Mouse (Mus musculus): ENCODE results near the gene Rps27rt. TPM values are rescaled to one million over a fixed set of nuclear protein-coding genes. Genes with fewer than 3 reads are reported as not detected.
"Not testable (repeated sequence)": the region's sequence is repeated elsewhere in the genome, so short reads cannot be mapped to it uniquely, and the experiment has no call there.

Gene Rps27rt
- polyA plus RNA-seq, 1 experiment: 150 TPM

DNA sequence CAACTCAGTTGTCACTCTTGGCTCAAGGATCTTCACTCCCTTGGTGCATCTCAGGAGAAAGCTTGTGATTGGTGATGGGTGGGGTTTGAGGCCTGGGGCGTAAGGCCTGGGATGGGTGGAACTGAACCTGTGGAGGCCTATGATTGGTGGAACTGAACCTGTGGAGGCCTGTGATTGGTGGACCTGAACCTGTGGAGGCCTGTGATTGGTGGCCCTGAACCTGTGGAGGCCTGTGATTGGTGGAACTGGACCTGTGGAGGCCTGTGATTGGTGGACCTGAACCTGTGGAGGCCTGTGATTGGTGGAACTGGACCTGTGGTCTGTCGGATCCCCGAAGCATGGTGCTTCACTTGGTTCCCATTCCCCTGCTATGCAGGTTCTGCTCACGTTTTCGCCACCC is 3.2 kb upstream of the Rps27rt start:
- DNase-seq (ENCODE audit: low read depth): no peak

DNA sequence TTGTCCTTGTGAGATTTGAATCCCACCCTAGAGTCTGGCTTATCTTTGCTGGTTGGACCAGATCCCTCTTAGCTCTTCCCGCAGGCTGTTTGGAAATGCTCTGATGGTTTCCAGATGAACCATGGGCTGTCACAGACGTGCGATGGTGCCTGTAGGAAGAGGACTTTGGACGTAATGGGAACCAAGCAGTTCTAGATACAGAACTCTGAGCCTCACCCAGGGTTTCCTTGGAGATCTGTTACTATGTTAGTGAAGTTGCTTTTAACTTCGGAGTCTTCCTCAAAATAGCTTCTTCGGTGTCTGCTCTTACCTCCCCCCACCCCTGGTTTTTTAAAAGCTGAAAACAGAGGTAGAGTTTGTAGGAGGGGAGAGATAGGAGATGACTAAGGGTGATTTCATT is 2.6 kb downstream of the Rps27rt start:
- no peak for DNase-seq (ENCODE audit: low read depth)

DNA sequence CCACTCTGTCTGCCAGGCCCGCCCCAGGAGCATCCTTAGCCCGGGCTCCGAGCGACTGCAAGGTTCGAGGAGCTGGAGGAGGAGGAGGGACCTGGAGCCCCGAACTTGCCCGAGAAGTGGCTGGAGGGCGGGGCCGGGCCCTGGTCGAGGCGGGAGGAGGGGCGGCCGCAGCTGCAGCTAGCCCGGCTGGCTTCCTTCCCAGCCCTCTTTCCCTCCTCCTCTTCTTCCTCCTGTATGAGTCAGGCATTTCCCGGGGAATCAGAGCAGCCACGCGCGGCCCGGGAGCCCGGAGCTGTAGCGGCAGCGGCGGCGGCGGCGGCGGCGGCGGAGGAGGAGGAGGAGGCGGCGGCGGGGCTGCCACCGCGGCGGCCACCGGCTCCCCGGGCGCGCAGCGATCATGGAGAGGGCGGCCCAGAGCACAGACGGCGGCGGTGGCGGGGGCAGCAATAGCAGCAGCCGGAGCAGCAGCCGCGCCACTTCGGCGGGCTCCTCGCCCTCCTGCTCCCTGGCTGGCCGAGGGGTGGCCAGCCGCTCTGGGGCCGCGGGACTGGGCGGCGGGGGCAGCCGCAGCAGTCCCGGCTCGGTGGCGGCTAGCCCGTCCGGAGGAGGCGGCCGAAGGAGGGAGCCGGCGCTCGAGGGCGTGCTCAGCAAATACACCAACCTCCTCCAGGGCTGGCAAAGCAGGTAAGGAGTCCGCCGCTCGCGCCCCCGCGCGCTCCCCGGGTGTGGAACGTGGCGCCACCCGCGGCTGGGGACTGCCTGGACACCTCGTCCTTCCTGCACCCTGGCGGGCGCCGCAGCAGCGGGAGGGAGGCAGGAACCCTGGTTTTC is 4.0 kb downstream of the Rps27rt start, which contains the start of gene Osbpl10:
Gene Osbpl10, plus strand, starts transcription at position 289 of the 831 bp plus-strand sequence.
- DNase-seq (ENCODE audit: low read depth): no peak

DNA sequence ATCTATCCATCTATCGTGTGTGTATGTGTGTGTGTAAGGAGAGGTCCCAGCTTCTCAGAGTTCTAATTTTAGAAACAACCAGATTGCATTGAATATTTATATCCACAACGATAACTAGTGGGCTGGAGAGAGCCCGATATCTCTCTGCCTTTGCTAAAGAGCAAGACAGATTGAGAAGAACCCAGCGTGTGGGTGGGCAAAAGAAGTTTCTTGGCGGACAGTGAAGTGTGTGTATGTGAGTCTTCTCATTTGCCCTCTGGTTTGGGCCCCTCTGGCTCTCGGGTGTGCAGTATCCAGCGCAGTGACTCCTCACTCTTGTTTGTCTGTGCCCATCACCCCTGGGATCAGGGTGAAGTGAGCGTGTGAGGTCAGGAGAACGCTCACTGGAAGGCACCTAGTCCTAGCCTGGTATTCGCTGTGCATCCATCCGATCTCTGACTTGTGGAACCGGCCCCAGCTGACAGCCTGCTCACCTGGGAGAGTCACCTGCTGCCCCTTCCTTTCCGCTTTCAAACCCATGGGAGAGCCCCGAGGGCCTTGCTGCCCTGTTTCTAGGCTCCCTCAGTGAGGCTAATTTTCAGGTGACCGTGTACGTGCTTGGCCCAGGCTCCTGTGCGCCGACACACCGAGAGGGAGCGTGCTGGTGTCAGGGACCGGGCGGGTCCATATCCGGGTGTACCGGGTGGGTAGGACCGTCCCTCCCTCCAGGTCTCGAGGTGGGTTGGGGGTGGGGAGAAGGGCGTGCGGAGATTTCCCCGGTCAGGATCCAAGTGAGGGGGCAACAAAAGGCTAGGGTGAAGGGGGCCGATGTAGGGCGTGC is 4.9 kb downstream of the Rps27rt start:
- no peak for DNase-seq (ENCODE audit: low read depth)

DNA sequence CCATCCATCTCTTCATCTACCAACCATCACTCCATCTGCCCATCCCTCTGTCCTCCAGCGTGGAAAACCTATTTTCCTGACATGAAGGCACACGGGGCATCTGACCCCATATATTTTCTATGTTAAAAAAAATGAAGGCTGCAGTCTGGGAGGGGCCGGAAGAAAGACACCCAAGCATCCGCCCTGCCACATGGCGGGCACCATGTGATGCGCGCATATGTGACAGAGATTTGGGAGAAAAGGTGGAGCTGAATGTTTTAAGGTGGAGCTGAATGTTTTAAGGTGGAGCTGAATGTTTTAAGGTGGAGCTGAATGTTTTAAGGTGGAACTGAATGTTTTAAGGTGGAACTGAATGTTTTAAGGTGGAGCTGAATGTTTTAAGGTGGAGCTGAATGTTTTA is 16.3 kb downstream of the Rps27rt start:
- DNase-seq (ENCODE audit: low read depth): not testable (repeated sequence)

DNA sequence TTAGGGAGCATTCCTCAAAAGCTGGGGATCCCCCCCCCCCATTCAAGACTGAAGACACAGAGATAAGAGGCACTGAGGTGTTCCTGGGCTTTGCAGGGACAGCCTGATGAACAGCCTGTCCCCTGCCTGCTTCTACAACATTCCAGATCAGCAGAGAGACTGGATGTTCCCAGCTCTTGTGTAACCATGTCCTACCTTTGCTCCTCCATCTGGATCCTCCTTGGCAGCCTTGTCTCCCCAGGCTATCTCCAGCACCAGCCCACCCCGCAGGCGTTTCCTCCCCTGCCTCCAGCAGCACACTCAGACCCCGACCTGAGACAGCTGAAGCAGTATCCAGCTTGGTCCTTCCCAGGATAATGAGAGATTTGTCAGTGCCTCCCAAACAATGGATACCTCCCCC is 18.4 kb downstream of the Rps27rt start:
- no peak for DNase-seq (ENCODE audit: low read depth)

DNA sequence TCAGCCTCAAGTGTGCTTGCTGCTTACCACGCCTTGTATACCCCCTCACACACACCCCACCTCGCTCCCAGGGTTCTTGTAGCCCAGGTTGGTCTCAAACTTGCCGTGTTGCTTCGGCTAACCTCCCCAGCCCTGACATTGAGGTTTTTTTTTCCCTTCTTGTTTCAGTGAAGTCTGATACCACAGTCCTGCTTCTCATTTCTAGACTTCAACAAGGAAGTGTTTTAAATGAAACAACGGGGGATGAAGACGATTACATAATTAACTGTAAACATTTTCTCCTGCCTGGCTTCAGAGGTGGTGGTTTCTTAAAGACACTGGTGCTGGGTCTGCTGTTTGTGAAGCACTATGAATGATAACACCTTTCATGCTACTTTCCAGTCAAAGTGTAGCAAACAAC is 21.7 kb downstream of the Rps27rt start:
- no peak for DNase-seq (ENCODE audit: low read depth)

DNA sequence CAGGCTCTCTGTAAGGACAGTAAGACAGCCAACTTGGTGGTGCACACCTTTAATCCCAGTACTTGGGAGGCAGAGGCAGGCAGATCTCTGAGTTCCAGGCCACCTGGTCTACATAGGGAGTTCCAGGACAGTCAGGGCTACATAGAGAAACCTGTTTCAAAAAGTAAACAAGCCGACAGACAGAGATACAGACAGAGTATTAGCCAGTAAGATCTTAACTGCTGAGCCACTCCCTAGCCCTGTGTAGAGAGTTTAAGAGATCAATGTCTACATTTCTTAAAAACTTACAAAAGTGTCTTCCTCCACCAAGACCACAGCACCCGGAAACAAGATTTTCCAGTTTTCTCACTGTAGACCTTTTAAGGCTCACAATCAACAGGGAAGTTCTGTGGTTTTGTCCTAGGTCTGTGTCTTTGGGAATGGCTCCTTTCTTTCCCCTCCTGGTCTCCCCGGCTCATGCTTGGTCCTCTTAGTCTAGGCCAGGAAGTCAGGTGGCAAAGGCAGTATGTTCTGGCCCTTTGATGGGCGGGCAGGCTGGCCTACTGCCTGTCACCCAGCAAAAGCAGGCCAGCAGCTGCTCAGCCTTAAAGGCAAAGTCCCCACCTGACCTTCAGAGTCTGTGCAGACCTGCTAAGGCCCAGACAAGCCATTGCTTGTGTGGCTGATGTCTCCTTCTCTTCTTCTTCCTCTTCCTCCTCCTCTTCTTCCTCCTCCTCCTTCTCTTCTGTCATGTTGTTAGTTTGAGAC is 22.3 kb downstream of the Rps27rt start:
- no peak for DNase-seq (ENCODE audit: low read depth)

DNA sequence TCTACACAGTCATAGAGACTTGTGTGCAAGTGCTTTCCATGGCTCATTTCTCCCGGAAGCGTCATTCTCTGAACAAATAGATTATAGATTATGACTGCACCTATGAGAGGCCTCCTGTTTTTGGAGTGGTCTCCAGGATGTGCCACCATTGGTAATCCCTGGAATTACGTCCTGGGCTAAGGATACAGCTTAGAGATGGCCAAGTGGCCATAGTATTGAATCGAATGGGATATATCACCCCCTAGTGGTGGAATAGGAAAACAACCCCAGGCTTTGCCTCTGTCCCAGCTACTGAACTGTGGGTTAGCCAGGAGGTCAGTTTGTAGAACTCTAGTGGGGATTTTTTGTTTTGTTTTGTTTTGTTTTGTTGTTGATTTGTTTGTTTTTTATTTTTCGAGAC is 25.6 kb downstream of the Rps27rt start:
- DNase-seq (ENCODE audit: low read depth): no peak

DNA sequence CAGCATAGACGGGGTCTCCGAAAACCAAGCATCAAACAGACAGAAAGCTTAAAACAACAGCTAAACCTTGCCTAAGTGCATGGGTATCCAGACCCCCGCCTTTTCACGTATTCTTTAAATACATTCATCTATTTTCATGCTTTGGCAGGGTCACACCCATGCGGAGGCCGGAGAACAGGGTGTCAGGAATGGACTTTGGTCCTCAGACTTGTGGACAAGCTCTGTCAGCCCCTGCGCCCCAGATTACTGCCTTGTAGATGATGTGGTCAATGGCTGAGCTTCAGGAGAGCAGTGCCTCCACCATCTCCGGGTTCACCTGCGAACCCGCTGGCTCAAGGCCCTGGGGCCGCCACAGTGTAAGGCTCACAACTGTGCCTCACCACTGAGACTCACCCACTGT is 27.2 kb downstream of the Rps27rt start:
- DNase-seq (ENCODE audit: low read depth): no peak

DNA sequence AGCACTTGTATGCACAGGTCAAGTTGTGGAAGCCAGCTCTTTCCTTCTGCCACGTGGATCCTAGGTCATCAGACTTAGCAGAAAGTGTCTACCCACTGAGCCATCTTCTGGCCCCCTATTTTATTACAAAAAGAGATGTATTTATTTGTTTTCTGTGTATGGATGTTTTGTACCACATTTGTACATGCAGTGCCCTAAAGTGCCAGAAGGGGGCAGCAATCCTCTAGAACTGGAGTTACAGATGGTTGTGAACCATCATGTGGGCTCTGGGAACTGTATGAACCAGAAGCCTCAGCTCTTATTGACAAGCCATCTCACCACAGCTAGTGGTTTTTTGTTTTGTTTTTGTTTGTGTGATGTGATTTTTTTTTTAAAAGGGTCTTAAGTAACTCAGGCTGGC is 29.7 kb downstream of the Rps27rt start:
- DNase-seq (ENCODE audit: low read depth): no peak

DNA sequence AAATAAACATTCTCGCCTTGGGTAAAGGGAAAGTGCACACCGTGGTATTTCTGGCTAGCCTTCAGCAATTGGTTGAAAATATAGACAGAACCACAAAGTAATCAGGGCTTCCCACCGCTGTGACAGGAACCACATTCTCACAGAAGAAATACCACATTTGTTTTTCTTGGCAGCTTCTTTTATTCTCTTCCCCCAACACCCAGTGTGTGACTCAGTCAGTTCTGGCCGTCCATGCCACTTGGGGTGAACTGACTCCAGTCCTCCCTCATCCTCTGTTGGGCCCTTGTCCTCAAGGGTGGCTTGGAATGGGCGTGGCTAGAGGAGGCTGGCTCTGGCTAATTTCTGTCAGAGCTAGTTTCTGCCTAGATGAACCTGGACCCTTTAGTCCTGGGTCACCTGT is 34.1 kb downstream of the Rps27rt start:
- no peak for DNase-seq (ENCODE audit: low read depth)

DNA sequence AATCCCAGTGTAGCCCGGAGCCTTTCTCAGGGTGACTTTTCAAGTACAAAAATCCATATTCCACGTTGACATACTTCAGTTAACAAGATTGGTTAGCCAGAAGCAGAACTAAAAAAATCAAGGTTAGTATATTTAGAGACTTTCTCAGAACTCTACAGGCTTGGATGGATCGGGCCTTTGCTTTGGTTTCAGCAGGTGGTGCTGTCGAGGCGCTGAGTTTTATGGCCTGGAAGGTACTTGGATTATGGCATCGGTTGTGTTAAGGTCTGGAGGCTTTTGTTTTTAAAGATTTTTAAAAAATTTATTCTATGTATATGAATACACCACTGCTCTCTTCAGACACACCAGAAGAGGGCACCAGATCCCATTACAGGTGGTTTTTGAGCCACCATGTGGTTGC is 37.0 kb downstream of the Rps27rt start:
- DNase-seq (ENCODE audit: low read depth): no peak

DNA sequence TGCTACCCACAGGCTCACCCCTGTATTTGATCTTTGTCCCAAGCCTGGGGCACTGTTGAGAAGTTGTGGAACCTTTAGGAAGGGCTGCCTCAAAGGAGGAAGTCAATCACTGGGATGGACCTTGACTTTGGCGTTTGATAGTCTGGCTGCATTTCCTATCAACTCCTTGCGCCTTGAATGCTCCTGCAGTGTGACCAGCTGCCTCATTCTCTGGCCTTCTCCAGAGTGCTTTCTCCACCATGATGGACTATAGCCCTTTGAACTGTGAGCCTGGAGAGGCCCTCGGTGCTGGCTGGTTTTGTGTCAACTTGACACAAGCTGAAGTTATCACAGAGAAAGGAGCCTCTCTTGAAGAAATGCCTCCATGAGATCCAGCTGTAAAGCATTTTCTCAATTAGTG is 37.9 kb downstream of the Rps27rt start:
- DNase-seq (ENCODE audit: low read depth): no peak

DNA sequence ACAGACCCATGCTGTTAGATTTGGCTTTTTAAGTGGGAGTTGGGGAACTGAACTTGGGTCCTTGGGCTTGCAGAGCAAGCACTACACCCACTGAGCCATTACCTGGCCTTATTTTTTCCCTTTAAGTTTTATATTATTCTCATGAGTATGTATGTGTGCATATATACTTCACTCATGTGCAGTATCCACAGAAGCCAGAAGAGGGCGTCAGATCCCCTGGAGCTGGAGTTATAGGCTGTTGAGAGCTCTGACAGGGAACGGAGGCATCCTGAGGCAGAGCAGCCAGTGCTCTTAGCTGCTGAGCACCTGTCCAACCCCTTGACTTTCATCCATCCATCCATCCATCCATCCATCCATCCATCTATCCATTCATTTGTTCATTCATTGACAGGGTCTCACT is 45.9 kb downstream of the Rps27rt start:
- DNase-seq (ENCODE audit: low read depth): no peak

DNA sequence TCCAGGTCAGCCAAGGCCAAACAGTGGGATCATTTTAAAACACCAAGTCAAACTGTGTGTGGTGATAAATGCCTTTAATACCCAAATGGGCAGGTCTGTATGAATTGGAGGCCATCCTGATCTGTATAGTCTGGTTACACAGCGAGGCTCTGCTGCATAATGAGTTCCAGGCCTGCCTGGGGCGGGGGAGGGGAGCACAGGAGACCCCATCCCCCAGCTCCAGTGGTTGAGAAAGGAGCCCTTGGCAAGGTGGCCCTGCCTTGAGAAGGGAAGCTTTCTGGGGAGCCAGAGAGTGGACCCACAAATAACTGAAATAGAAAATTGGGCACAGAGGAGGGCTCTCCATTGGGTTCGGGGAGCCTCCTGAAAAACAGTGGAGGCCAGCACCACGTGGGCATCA is 47.2 kb downstream of the Rps27rt start:
- DNase-seq (ENCODE audit: low read depth): no peak

DNA sequence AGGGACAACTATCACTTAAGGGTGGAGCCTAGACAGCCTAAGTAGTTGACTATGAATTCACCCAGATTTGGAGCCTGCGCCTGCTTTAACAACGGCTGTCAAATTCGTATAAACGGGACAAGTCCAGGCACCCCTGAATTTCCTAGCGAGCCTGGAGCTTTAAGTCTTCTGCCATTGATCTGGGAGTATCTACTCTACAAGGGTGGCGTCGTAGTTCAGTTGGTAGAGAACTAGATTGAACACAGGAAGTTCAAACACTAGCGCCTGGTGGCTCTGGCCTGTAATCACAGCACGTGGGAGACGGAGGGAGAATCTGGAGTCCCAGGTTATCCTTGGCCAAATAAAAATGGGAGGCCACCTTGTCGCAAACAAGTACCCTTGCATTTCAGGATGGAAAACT is 48.3 kb downstream of the Rps27rt start:
- DNase-seq (ENCODE audit: low read depth): no peak

DNA sequence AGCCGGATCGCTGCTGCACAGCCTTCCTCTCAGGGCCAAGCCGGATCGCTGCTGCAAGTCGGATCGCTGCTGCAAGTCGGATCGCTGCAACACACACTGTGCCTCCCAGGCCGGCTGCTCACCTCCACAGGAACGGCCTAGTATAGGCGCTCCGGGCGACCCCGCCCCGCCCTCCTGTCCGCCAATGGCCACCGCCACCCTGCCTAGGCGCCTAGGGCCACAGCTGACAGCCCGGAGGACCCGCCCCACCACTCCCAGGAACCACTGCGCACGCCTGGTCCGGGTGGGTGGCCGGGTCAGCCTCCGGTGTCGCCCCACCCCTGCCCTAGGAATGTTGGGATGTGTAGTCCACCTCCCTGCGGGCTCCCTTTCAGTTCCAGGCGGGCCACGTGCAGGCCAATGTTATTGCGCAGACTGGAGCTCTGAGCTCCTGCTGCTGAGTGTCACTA is 48.8 kb downstream of the Rps27rt start, which contains the start of gene Gpd1l:
Gene Gpd1l, minus strand, starts transcription at position 265 of the 449 bp plus-strand sequence.
- DNase-seq (ENCODE audit: low read depth): no peak

DNA sequence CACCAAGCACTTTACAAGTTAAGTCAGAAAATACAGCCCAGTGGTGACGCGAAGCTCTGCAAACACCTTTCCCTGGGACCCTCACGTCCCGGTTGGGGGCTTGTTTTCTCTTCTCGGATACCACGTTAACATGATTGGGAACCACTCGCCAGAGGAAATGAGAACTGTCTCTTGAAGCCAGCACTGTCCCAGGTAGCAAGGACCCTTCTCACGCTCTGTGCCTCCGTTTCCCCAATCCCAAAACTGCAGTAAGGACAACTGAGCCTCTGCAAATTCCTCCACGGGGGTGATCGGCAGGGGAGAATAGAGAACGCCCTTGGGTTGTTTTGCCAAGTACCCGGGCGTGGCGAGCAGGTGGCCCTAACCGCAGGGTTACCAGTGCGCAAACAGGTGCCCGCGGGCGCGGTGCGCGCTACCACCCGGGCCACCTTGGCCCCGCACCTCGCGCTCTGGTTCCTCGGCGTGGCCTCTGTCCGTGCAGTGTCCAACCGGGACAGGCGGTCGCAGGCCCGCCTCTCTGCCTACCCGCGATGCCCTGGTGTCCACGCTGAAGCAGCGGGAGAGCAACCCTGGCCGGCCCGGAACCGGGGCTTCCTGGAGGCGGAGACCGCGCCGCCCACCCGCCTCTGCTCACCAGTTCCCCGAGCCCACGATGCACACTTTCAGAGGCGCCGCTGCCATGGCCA is 49.4 kb downstream of the Rps27rt start:
- no peak for DNase-seq (ENCODE audit: low read depth)

DNA sequence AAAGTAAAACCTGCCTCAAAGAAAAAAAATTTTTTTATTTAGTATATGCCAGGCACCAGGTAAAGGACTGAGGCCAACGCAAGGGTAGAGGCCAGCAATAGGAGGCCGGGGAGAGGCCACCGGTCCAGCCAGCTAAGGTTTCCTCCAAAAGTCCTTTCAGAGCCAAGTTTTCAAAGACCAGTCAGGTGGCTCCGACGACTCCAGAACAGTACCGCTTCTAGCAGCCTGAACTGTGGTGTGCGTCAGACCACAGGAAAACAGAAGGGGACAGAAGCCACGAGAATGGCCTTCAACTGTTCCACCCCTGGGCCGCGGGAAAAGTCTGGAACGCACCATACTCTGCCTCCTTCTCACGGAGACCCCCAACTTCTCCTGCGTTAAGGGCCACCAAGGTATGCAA is 49.9 kb downstream of the Rps27rt start:
- no peak for DNase-seq (ENCODE audit: low read depth)
